Mouse (Mus musculus) midbrain, embryonic 16.5 days (tissue): ENCODE measurements around the gene Pdia2. TPM values are rescaled to one million over a fixed set of nuclear protein-coding genes. Genes with fewer than 3 reads are reported as not detected.

Source experiments
- ATAC-seq: fragments of 200-750 bp; cut with Nextera tagmentation; 2 replicates; pipeline ENCODE4 v1.8.0; 2017; ENCODE audit warnings: moderate TSS enrichment
- H3K27ac ChIP-seq: fragments of 300-500 bp; sonication (generic); 2 replicates; pipeline ENCODE4 v1.5.1; 2014; ENCODE audit warnings: mild to moderate bottlenecking, low read length, mixed read lengths
- H3K27me3 ChIP-seq: fragments of 300-500 bp; sonication (generic); 2 replicates; pipeline ENCODE4 v1.6.1; 2014; ENCODE audit warnings: low read depth, low read length, mixed read lengths; ENCODE audit not compliant: control insufficient read depth, insufficient read depth
- H3K36me3 ChIP-seq: fragments of 300-500 bp; sonication (generic); 2 replicates; pipeline ENCODE4 v1.6.1; 2014; ENCODE audit warnings: mild to moderate bottlenecking, low read length, moderate library complexity, mixed read lengths; ENCODE audit not compliant: control insufficient read depth, insufficient read depth
- H3K4me1 ChIP-seq: fragments of 300-500 bp; sonication (generic); 2 replicates; pipeline ENCODE4 v1.6.1; 2014; ENCODE audit warnings: mild to moderate bottlenecking, low read length, mixed read lengths; ENCODE audit not compliant: control insufficient read depth, insufficient read depth
- H3K4me2 ChIP-seq: fragments of 300-500 bp; sonication (generic); 2 replicates; pipeline ENCODE4 v1.6.1; 2014; ENCODE audit warnings: mild to moderate bottlenecking, low read length, mixed read lengths
- H3K4me3 ChIP-seq: fragments of 300-500 bp; sonication (generic); 2 replicates; pipeline ENCODE4 v1.5.1; 2014; ENCODE audit warnings: low read depth, mild to moderate bottlenecking, low read length, moderate library complexity, mixed read lengths
- H3K9ac ChIP-seq: fragments of 300-500 bp; sonication (generic); 2 replicates; pipeline ENCODE4 v1.6.1; 2014; ENCODE audit warnings: low read depth, low read length, mixed read lengths
- H3K9me3 ChIP-seq: fragments of 300-500 bp; sonication (generic); replicated peaks from 2 replicates; pipeline ENCODE4 v1.6.1; 2014; ENCODE audit warnings: mild to moderate bottlenecking, low read length, mixed read lengths; ENCODE audit not compliant: control insufficient read depth, poor library complexity, severe bottlenecking
- WGBS: fragments of 180-500 bp; shearing (Covaris S2); extraction: QIAGEN DNeasy Blood & Tissue Kit; methylation state at CpG from one replicate; pipeline ENCODE4 v1.1.7; 2014; 5-methylcytosine and 5-hydroxymethylcytosine counted together
- polyA plus RNA-seq: library from polyadenylated mRNA; unstranded; fragments of >200 nt; fragmentation: Nextera tagmentation; extraction: Ambion mirVana; gene quantifications from 2 replicates; pipeline ENCODE4 v1.2.1, GENCODE M21; 2015

Gene Pdia2
- polyA plus RNA-seq, 1 experiment from 2014 or later: 0.48 TPM

- Histone ChIP-seq H3K9me3 (no peaks in the 10 kb centered on the region), H3K4me3 (no peak overlapping the region), H3K27me3 (no peaks in the 10 kb centered on the region), H3K4me1 (no peaks in the 10 kb centered on the region), H3K9ac (no peak overlapping the region), H3K27ac (no peak overlapping the region), H3K4me2 (no peak overlapping the region), H3K36me3 (no peaks in the 10 kb centered on the region)
- WGBS: 89% methylated on average over 8 of the region's 8 CpGs
- ATAC-seq: no peak
Measured at GRCm38 (mm10) chr17:26234386-26234785, 35.5 kb upstream of the Pdia2 start.

- H3K9me3 ChIP-seq: no peaks in the 10 kb centered on the region
- no peak overlapping the region for H3K27ac ChIP-seq
- WGBS: 71% methylated on average over 8 of the region's 8 CpGs
- H3K36me3 ChIP-seq: no peaks in the 10 kb centered on the region
- no peak for ATAC-seq
- H3K27me3 ChIP-seq: no peaks in the 10 kb centered on the region
- H3K4me3 ChIP-seq: no peak overlapping the region
- H3K9ac ChIP-seq: no peak overlapping the region
- no peak overlapping the region for H3K4me2 ChIP-seq
- no peaks in the 10 kb centered on the region for H3K4me1 ChIP-seq
Measured at GRCm38 (mm10) chr17:26232863-26233262, 34.0 kb upstream of the Pdia2 start.

GRCm38 (mm10) chr17:26231156-26231555 is 32.3 kb upstream of the Pdia2 start:
- H3K27me3 ChIP-seq: no peaks in the 10 kb centered on the region
- H3K4me1 ChIP-seq: no peaks in the 10 kb centered on the region
- H3K36me3 ChIP-seq: no peaks in the 10 kb centered on the region
- H3K9ac ChIP-seq: no peak overlapping the region
- 90% methylated on average over 5 of the region's 5 CpGs for WGBS
- H3K4me3 ChIP-seq: no peak overlapping the region
- ATAC-seq: no peak
- H3K27ac ChIP-seq: no peak overlapping the region
- no peaks in the 10 kb centered on the region for H3K9me3 ChIP-seq
- H3K4me2 ChIP-seq: no peak overlapping the region

GRCm38 (mm10) chr17:26229776-26230175 is 30.9 kb upstream of the Pdia2 start:
- no peaks in the 10 kb centered on the region for H3K36me3 ChIP-seq
- no peak overlapping the region for H3K4me3 ChIP-seq
- no peak for ATAC-seq
- no peak overlapping the region for H3K27ac ChIP-seq
- 98% methylated on average over 5 of the region's 5 CpGs for WGBS
- no peaks in the 10 kb centered on the region for H3K9me3 ChIP-seq
- no peaks in the 10 kb centered on the region for H3K4me1 ChIP-seq
- H3K9ac ChIP-seq: no peak overlapping the region
- no peaks in the 10 kb centered on the region for H3K27me3 ChIP-seq
- no peak overlapping the region for H3K4me2 ChIP-seq

- no peaks in the 10 kb centered on the region for H3K27me3 ChIP-seq
- WGBS: 91% methylated on average over 12 of the region's 12 CpGs
- no peak for ATAC-seq
Measured at GRCm38 (mm10) chr17:26225150-26225549, 26.3 kb upstream of the Pdia2 start.

GRCm38 (mm10) chr17:26221508-26221907 is 22.6 kb upstream of the Pdia2 start:
- Histone ChIP-seq H3K9me3 (no peaks in the 10 kb centered on the region), H3K36me3 (peaks cover 3% of the 10 kb centered on the region; the same call in 1 of the 2 replicates), H3K4me3 (no peak overlapping the region), H3K27ac (no peak overlapping the region), H3K9ac (no peak overlapping the region), H3K4me1 (no peaks in the 10 kb centered on the region), H3K4me2 (no peak overlapping the region), H3K27me3 (no peaks in the 10 kb centered on the region)
- 75% methylated on average over 2 of the region's 2 CpGs for WGBS
- ATAC-seq: no peak

More at GRCm38 (mm10) chr17:26225150-26225549, 26.3 kb upstream of the Pdia2 start:
- no peak overlapping the region for H3K9ac ChIP-seq
- no peaks in the 10 kb centered on the region for H3K9me3 ChIP-seq
- H3K4me3 ChIP-seq: no peak overlapping the region
- H3K4me1 ChIP-seq: no peaks in the 10 kb centered on the region
- H3K36me3 ChIP-seq: peaks cover under 1% of the 10 kb centered on the region; the same call in 1 of the 2 replicates
- no peak overlapping the region for H3K27ac ChIP-seq
- no peak overlapping the region for H3K4me2 ChIP-seq

GRCm38 (mm10) chr17:26212681-26213080 is 13.8 kb upstream of the Pdia2 start:
- Histone ChIP-seq H3K4me2 (no peak overlapping the region), H3K4me1 (no peaks in the 10 kb centered on the region), H3K9ac (no peak overlapping the region), H3K9me3 (no peaks in the 10 kb centered on the region), H3K27me3 (no peaks in the 10 kb centered on the region), H3K27ac (no peak overlapping the region), H3K36me3 (no peaks in the 10 kb centered on the region; the same call in 1 of the 2 replicates), H3K4me3 (no peak overlapping the region)
- WGBS: 87% methylated on average over 11 of the region's 11 CpGs
- no peak for ATAC-seq

- Histone ChIP-seq H3K27me3 (no peaks in the 10 kb centered on the region), H3K4me3 (no peak overlapping the region), H3K36me3 (no peaks in the 10 kb centered on the region; the same call in 1 of the 2 replicates), H3K4me1 (no peaks in the 10 kb centered on the region), H3K27ac (no peak overlapping the region), H3K9me3 (no peaks in the 10 kb centered on the region), H3K4me2 (no peak overlapping the region), H3K9ac (no peak overlapping the region)
- WGBS: 88% methylated on average over 7 of the region's 7 CpGs
- no peak for ATAC-seq
Measured at GRCm38 (mm10) chr17:26212241-26212640, 13.4 kb upstream of the Pdia2 start.

- no peak within 1 kb of the TSS for H3K4me2 ChIP-seq
- H3K4me1 ChIP-seq: peaks cover 5% of the 10 kb centered on the region; the same call in 1 of the 2 replicates
- peaks cover 11% of the 10 kb centered on the region for H3K27me3 ChIP-seq
- no peaks in the 10 kb centered on the region; the same call in 1 of the 2 replicates for H3K36me3 ChIP-seq
- no peak for ATAC-seq
- H3K4me3 ChIP-seq: no peak within 1 kb of the TSS
- WGBS: 88% methylated on average over 12 of the region's 12 CpGs
- H3K9me3 ChIP-seq: no peaks in the 10 kb centered on the region
- no peak within 1 kb of the TSS for H3K27ac ChIP-seq
- H3K9ac ChIP-seq: no peak within 1 kb of the TSS
Measured at GRCm38 (mm10) chr17:26207686-26208085, 8.8 kb upstream of the Pdia2 start, which contains the start of gene Arhgdig. Gene Arhgdig, minus strand, starts transcription at chr17:26207786.
